Mouse (Mus musculus): ENCODE measurements around the gene Omp. TPM values are rescaled to one million over a fixed set of nuclear protein-coding genes. Genes with fewer than 3 reads are reported as not detected.

Gene Omp
- total RNA-seq, 2 experiments from 2014 or later: 0.57 to 0.79 TPM

- no peak for DNase-seq (ENCODE audit: low spot score in 2 of 2)
- intact Hi-C loops (cut with DNase I): no loop called here
Measured at GRCm38 (mm10) chr7:98172661-98173060, 27.4 kb upstream of the Omp start.

- intact Hi-C loops (cut with DNase I): no loop called here
- peak; percentile 29 to 31 for DNase-seq (ENCODE audit: low spot score in 2 of 2)
Measured at GRCm38 (mm10) chr7:98171141-98172073, 26.1 kb upstream of the Omp start.

GRCm38 (mm10) chr7:98164999-98165528 is 19.8 kb upstream of the Omp start:
- intact Hi-C loops (cut with DNase I): no loop called here
- DNase-seq (ENCODE audit: low spot score in 2 of 2): no peak

DNA sequence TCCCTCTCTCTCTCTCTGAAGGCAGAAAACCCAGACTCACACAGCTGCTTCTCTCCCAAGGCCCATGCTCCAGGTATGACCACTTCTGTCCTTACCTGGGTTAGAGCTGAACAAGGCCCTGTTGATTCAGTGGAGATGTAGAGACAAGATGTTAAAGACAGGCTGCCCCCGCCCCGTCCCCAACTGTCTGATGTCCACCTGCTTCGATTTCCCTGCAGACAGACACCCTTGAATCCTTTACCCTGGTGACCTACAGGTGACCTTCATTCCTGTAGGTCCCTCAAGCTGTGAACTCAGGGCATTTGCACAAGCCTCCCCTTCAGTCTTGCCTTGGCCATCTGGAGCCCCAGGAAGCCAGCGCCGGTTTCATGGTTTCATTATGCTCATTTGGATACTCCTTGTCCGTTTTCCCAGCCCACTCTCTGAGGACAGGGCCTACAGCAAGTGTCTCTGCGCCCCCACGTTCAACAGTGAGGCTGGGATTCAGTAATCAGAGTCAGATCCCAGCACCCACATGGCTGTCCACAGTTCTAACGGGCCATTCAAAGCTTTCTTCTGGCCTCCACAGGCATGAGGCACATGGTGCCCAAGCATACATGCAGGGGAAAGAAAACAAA is 19.2 kb upstream of the Omp start:
- DNase-seq (ENCODE audit: low spot score in 2 of 2): no peak
- intact Hi-C loops (cut with DNase I): no loop called here

DNA sequence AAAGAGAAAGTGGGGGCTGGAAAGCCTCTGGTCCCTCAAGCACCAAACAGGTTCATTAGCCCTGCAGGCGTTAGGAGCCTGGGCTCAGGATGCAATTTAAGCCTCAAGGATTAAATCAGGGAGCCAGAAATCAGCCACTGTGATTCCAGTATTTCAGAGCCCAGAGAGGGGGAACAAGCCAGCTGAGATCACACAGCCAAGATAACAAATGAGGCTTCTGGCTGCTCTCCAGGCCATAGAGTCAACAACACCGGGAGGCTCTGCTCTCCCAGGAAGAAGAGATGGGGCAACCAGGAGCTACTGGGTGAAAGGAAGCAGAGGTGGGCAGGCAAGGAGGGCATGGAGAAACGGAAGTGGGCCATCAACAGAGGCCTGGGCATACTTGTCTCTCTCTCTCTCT is 18.4 kb upstream of the Omp start:
- DNase-seq (ENCODE audit: low spot score in 2 of 2): no peak

GRCm38 (mm10) chr7:98162239-98162638 is 16.9 kb upstream of the Omp start:
- no peak for DNase-seq (ENCODE audit: low spot score in 2 of 2)
- intact Hi-C loops (cut with DNase I): no loop called here

More for the DNA sequence above, 18.4 kb upstream of the Omp start:
- intact Hi-C loops (cut with DNase I): no loop called here

DNA sequence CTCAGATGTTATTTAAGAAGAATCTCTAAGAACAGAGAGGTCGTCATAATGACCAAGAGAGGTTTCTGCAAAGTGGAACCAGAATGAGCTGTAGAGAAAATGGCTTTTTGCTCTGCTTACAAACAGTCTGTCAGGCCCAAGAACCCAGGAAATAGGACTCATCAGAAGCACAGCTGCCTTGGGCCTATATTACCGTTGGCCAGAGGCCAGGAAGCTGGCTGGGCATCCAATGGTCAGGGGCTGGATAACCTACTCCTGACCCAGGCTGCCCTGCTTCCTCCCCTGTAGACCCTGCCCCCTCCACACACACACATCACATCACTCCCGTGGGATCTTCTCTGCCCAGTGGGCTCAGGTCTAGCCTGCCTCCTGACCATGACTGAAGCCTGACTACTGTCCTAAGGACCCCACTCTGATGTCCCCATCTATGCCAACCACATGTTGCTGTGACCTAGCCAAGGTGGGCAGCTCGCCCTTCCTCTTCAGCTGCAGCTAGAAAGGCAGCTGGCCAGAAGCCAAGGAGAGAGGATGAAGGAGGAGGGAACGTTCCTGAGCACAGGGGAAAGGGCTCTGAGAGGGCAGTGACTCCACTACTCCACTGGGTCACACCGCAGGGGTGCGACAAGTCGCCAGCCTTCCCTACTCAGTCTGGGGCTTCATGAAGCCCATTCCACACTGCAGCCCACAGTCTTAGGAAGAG is 14.9 kb upstream of the Omp start:
- no peak for DNase-seq (ENCODE audit: low spot score in 2 of 2)

GRCm38 (mm10) chr7:98158481-98158880 is 13.2 kb upstream of the Omp start:
- intact Hi-C loops (cut with DNase I): loop anchor here (5.0 to 10.0 kb wide), 2 partner anchors 34 to 276 kb away; no protein-coding TSS in a partner anchor
- no peak for DNase-seq (ENCODE audit: low spot score in 2 of 2)

More for the DNA sequence above, 14.9 kb upstream of the Omp start:
- intact Hi-C loops (cut with DNase I): no loop called here

GRCm38 (mm10) chr7:98157636-98158332 is 12.5 kb upstream of the Omp start:
- intact Hi-C loops (cut with DNase I): loop anchor here (5.0 to 10.0 kb wide), 2 partner anchors 35 to 277 kb away; no protein-coding TSS in a partner anchor
- no peak for DNase-seq (ENCODE audit: low spot score in 2 of 2)

DNA sequence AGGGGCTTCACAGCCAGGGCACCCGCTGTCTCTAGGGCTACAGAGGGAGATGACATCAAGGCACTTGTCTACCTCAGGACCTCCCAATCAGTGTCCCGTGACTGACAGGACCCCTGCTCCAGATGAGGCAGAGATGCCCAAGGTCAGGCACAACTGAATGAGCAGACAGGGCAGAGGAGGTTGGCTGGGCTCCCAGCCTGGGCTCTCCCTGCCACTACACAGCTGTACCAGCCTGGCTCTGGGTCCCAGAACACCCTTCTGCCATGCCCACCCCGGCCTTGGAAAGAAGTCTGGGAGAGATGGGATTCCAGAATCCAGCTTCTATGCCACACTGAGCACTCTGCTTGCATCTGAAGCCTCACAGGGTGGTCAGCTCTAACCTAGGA is 11.0 kb upstream of the Omp start:
- no peak for DNase-seq (ENCODE audit: low spot score in 2 of 2)
- intact Hi-C loops (cut with DNase I): loop anchor here (5.0 to 10.0 kb wide), 2 partner anchors 36 to 279 kb away; no protein-coding TSS in a partner anchor

DNA sequence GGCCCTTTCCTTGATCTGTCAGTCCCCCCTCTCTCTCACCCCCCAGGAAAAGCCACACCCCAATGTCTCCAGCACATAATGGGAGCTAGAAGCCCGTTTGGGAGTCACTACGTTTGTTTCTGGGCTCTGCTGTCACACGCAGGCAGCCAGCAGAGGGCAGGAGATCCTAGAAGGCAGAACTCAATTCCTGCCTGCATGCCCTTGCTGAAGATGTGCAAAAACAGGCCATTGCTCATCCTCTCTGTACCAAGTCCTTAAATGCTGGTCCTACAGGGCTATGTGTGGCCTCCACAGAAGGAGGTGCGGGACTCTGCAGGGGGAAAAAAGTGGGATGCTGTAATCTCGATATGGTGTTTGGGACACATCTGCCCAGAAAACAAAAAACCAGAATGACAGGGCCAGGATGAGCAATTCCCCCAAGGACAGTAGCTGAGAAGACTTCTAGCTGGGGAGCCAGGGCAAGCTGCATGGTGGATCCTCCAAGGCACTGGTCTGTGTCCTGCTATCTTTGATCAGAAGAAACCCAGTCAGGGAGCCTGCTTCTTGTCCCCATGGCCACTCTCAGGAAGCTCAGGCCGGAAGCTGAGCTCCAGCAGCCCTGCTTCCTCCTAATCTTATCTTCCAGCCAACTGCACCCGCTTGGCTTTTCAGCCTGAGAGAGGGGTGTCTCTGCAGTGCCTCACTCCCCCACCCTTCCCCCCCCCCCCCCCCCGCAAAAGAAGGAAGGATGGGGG is 10.4 kb upstream of the Omp start:
- DNase-seq (ENCODE audit: low spot score in 2 of 2): peak; percentile 45 to 64
- intact Hi-C loops (cut with DNase I): loop anchor here (2.0 to 10.0 kb wide), 3 partner anchors 37 to 279 kb away; no protein-coding TSS in a partner anchor

DNA sequence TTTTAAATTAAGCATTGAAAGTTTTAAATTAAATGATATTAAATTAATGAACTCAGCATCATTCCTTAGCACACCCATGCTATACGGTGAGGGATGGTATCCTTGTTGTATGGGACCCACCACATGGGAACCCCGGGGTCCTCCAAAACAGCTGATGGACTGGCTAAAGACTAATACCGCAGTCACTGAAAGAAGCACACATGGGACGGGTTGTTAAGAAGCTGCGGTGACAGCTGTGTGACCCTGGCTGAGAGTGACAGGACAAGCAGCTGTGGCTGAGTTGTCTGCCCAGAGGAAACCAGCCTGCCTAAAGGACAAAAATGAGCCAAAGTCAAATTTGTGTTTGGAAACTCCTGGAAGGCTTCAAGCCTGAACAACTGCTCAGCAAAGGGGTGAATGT is 8.6 kb upstream of the Omp start:
- intact Hi-C loops (cut with DNase I): loop anchor here (2.0 to 10.0 kb wide), 2 partner anchors 187 to 281 kb away; no protein-coding TSS in a partner anchor
- DNase-seq (ENCODE audit: low spot score in 2 of 2): no peak

- intact Hi-C loops (cut with DNase I): loop anchor here (10.0 kb wide), 1 partner anchor 281 kb away; no protein-coding TSS in a partner anchor
- no peak for DNase-seq (ENCODE audit: low spot score in 2 of 2)
Measured at GRCm38 (mm10) chr7:98153345-98153744, 8.0 kb upstream of the Omp start.

- intact Hi-C loops (cut with DNase I): loop anchor here (10.0 kb wide), 1 partner anchor 282 kb away; no protein-coding TSS in a partner anchor
- no peak for DNase-seq (ENCODE audit: low spot score in 2 of 2)
Measured at GRCm38 (mm10) chr7:98152400-98152799, 7.1 kb upstream of the Omp start.

- no peak for DNase-seq (ENCODE audit: low spot score in 2 of 2)
- intact Hi-C loops (cut with DNase I): loop anchor here (10.0 kb wide), 1 partner anchor 284 kb away; no protein-coding TSS in a partner anchor
Measured at GRCm38 (mm10) chr7:98150525-98150924, 5.2 kb upstream of the Omp start.

- no peak for DNase-seq (ENCODE audit: low spot score in 2 of 2)
- intact Hi-C loops (cut with DNase I): loop anchor here (10.0 kb wide), 1 partner anchor 285 kb away; no protein-coding TSS in a partner anchor
Measured at GRCm38 (mm10) chr7:98149802-98150201, 4.5 kb upstream of the Omp start.

- no peak for DNase-seq (ENCODE audit: low spot score in 2 of 2)
- intact Hi-C loops (cut with DNase I): no loop called here
Measured at GRCm38 (mm10) chr7:98148721-98149407, 3.6 kb upstream of the Omp start.

- intact Hi-C loops (cut with DNase I): no loop called here
- DNase-seq (ENCODE audit: low spot score in 2 of 2): no peak
Measured at GRCm38 (mm10) chr7:98147766-98148165, 2.5 kb upstream of the Omp start.
